Mouse (Mus musculus) CH12.LX (cell line): ENCODE data around the gene Ush1g.

Source experiments
- BHLHE40 ChIP-seq: IDR thresholded peaks from 2 replicates; pipeline ENCODE4 v1.6.1; 2011; ENCODE audit warnings: mild to moderate bottlenecking, low read depth, low read length, improper control_type of control experiment
- CHD2 ChIP-seq: IDR thresholded peaks from 2 replicates; pipeline ENCODE4 v1.6.1; 2011; ENCODE audit warnings: low read length, improper control_type of control experiment
- CTCF ChIP-seq, 2 experiments: IDR thresholded peaks in 1 of 2; conservative IDR thresholded peaks in 1 of 2; 2 replicates each; pipeline ENCODE4 v1.5.1; 2011 to 2012; ENCODE audit warnings: low read depth in 2 of 2, low read length in 2 of 2, improper control_type of control experiment in 1 of 2, inconsistent platforms in 1 of 2, mild to moderate bottlenecking in 1 of 2, moderate library complexity in 1 of 2
- EP300 ChIP-seq: IDR thresholded peaks from 2 replicates; pipeline ENCODE4 v1.6.1; 2011; ENCODE audit warnings: low read length, improper control_type of control experiment
- HCFC1 ChIP-seq: IDR thresholded peaks from 2 replicates; pipeline ENCODE4 v1.6.1; 2012; ENCODE audit warnings: low read depth, mild to moderate bottlenecking, inconsistent platforms, low read length, improper control_type of control experiment
- KAT2A ChIP-seq: IDR thresholded peaks from 2 replicates; pipeline ENCODE4 v1.6.1; 2012; ENCODE audit warnings: low read length, improper control_type of control experiment, inconsistent platforms; ENCODE audit not compliant: insufficient replicate concordance
- POLR2A ChIP-seq: IDR thresholded peaks from 2 replicates; pipeline ENCODE4 v1.6.1; 2011; ENCODE audit warnings: low read depth, mild to moderate bottlenecking, improper control_type of control experiment, low read length
- POLR2AphosphoS2 ChIP-seq: IDR thresholded peaks from 2 replicates; pipeline ENCODE4 v1.6.1; 2011; ENCODE audit warnings: low read depth, low read length, improper control_type of control experiment
- RAD21 ChIP-seq: IDR thresholded peaks from 2 replicates; pipeline ENCODE4 v1.6.1; 2011; ENCODE audit warnings: low read depth, mild to moderate bottlenecking, low read length, improper control_type of control experiment, moderate library complexity
- ZNF384 ChIP-seq: IDR thresholded peaks from 2 replicates; pipeline ENCODE4 v1.6.1; 2012; ENCODE audit warnings: low read depth, low read length, improper control_type of control experiment, inconsistent platforms

DNA sequence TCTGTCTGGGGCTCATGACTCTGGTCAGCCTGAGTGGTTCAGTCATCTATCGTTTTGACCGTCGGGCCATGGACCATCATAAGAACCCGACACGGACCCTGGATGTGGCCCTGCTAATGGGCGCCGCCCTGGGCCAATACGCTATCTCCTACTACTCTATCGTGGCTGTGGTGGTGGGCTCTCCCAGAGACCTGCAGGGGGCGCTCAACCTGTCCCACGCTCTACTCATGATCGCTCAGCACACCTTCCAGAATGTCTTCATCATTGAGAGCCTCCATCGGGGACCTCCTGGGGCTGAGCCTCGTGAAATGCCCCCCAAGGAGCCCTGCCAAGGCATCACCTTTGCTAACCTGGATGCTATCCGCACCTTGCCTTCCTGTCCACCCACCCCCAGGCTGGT, 7.5 kb upstream of the Ush1g start:
- TF ChIP-seq POLR2AphosphoS2, result no peak
- TF ChIP-seq CTCF (conservative IDR thresholded peaks at IDR 0.05 in 1 of 2, IDR thresholded peaks at IDR 0.05 in 1 of 2; ENCODE audit: low read depth in 2 of 2, low read length in 2 of 2), result peak; percentile 21 to 65; a peak in 3 of 4 replicates
- no peak for TF ChIP-seq BHLHE40
- no peak for TF ChIP-seq CHD2
- TF ChIP-seq RAD21, result no peak; the same call in 1 of the 2 replicates
- no peak for TF ChIP-seq POLR2A
- no peak for TF ChIP-seq KAT2A
- no peak for TF ChIP-seq HCFC1
- TF ChIP-seq ZNF384, result no peak
- TF ChIP-seq EP300, result no peak
